Mouse (Mus musculus) embryonic stem cell, embryonic (primary cell): Measurements from ENCODE around the gene Serinc3.
"Not testable (repeated sequence)": the region's sequence is repeated elsewhere in the genome, so short reads cannot be mapped to it uniquely, and the experiment has no call there.

Experiments used
- CTCF ChIA-PET, 4 experiments: fragments of 300-600 bp in 2 of 4; fragments of 350-600 bp in 2 of 4; sonication (Branson Sonifier 250); formaldehyde crosslinking; loops; one replicate each; lab custom pipeline; 2022; ENCODE audit warnings: inconsistent platforms in 2 of 4; lab: Charles Lee
- POLR2A ChIA-PET, 4 experiments: fragments of 300-600 bp in 2 of 4; fragments of 350-600 bp in 2 of 4; sonication (Branson Sonifier 250); formaldehyde crosslinking; loops; one replicate each; lab custom pipeline; 2022; ENCODE audit warnings: antibody characterized with exemption in 4 of 4, inconsistent platforms in 1 of 4; lab: Charles Lee

The Serinc3 gene

GRCm38 (mm10) chr2:163645700-163646460, 949 bp upstream of the Serinc3 start:
- CTCF ChIA-PET, result interaction anchor here in 1 of 4 experiments (1.4 to 3.8 kb wide), 2 partner anchors 13 to 44 kb away, joined by 4 to 15 read pairs; partner anchors contain the start of genes Pkig and Ttpal
- POLR2A ChIA-PET, result interaction anchor here in 3 of 4 experiments (0.5 to 9.3 kb wide), 27 partner anchors 8 to 425 kb away, joined by 3 to 79 read pairs (median 4); partner anchors contain the start of genes Pkig (in 3 of the 3), Fitm2 (in 1 of the 3) and Tomm34 (in 1 of the 3)

- POLR2A ChIA-PET, result interaction anchor here in 3 of 4 experiments (0.8 to 9.3 kb wide), 14 partner anchors 9 to 605 kb away, joined by 3 to 79 read pairs (median 4); partner anchors contain the start of gene Pkig (in 3 of the 3)
- CTCF ChIA-PET, result no interaction called here
Observed at GRCm38 (mm10) chr2:163644047-163644446, 884 bp downstream of the Serinc3 start.

- ChIA-PET POLR2A (interaction anchor here (0.6 to 9.3 kb wide), 15 partner anchors 8 to 604 kb away, joined by 3 to 79 read pairs (median 4); partner anchors contain the start of gene Pkig (in 3 of the 4)), CTCF (interaction anchor here in 1 of 4 experiments (0.5 kb wide), 1 partner anchor 184 kb away, joined by 6 read pairs; no protein-coding TSS in a partner anchor)
Observed at GRCm38 (mm10) chr2:163643576-163643971, 1.4 kb downstream of the Serinc3 start.

- ChIA-PET CTCF (interaction anchor here in 1 of 4 experiments (0.5 kb wide), 1 partner anchor 183 kb away, joined by 6 read pairs; no protein-coding TSS in a partner anchor), POLR2A (interaction anchor here in 3 of 4 experiments (0.6 to 9.3 kb wide), 17 partner anchors 7 to 603 kb away, joined by 3 to 79 read pairs (median 4); partner anchors contain the start of genes Pkig (in 1 of the 3) and Ttpal (in 1 of the 3))
Observed at GRCm38 (mm10) chr2:163642685-163643575, 2.0 kb downstream of the Serinc3 start.

- POLR2A ChIA-PET, result interaction anchor here (0.6 to 9.3 kb wide), 9 partner anchors 11 to 711 kb away, joined by 3 to 106 read pairs (median 4); partner anchors contain the start of gene Pkig (in 1 of the 4)
- CTCF ChIA-PET, result interaction anchor here in 1 of 4 experiments (0.5 to 0.8 kb wide), 2 partner anchors 16 to 40 kb away, joined by 3 read pairs; partner anchors contain the start of gene Pkig
Observed at GRCm38 (mm10) chr2:163641681-163642080, 3.2 kb downstream of the Serinc3 start.

- POLR2A ChIA-PET, result interaction anchor here in 3 of 4 experiments (0.6 to 9.3 kb wide), 18 partner anchors 8 to 221 kb away, joined by 3 to 106 read pairs (median 3); partner anchors contain the start of genes Pkig (in 2 of the 3) and Fitm2 (in 1 of the 3)
- CTCF ChIA-PET, result interaction anchor here in 2 of 4 experiments (0.6 to 0.7 kb wide), 2 partner anchors 73 to 294 kb away, joined by 3 read pairs; no protein-coding TSS in a partner anchor
Observed at GRCm38 (mm10) chr2:163640493-163640892, 4.4 kb downstream of the Serinc3 start.

- CTCF ChIA-PET, result interaction anchor here in 3 of 4 experiments (0.5 to 0.9 kb wide), 3 partner anchors 39 to 210 kb away, joined by 3 to 4 read pairs (median 3); no protein-coding TSS in a partner anchor
Observed at GRCm38 (mm10) chr2:163637655-163638266, 7.2 kb downstream of the Serinc3 start.

GRCm38 (mm10) chr2:163636057-163636456, 8.9 kb downstream of the Serinc3 start:
- ChIA-PET POLR2A (interaction anchor here in 1 of 4 experiments (0.8 to 1.9 kb wide), 5 partner anchors 8 to 152 kb away, joined by 3 to 6 read pairs (median 3); partner anchors contain the start of gene Pkig), CTCF (no interaction called here)

More at GRCm38 (mm10) chr2:163637655-163638266, 7.2 kb downstream of the Serinc3 start:
- POLR2A ChIA-PET, result interaction anchor here in 2 of 4 experiments (0.8 to 9.3 kb wide), 9 partner anchors 9 to 82 kb away, joined by 3 to 106 read pairs (median 5); partner anchors contain the start of gene Pkig (in 2 of the 2)

- CTCF ChIA-PET, result no interaction called here
Observed at GRCm38 (mm10) chr2:163634211-163634610, 10.7 kb downstream of the Serinc3 start.

GRCm38 (mm10) chr2:163631715-163632114, 13.2 kb downstream of the Serinc3 start:
- POLR2A ChIA-PET, result interaction anchor here in 3 of 4 experiments (0.5 to 12.1 kb wide), 17 partner anchors 8 to 263 kb away, joined by 3 to 106 read pairs (median 4); partner anchors contain the start of genes Serinc3 (in 2 of the 3) and Pkig (in 1 of the 3)
- CTCF ChIA-PET, result interaction anchor here in 3 of 4 experiments (0.6 to 1.7 kb wide), 10 partner anchors 10 to 639 kb away, joined by 3 to 9 read pairs (median 4); partner anchors contain the start of genes Pkig (in 1 of the 3) and Ttpal (in 1 of the 3)

More at GRCm38 (mm10) chr2:163634211-163634610, 10.7 kb downstream of the Serinc3 start:
- POLR2A ChIA-PET, result interaction anchor here in 1 of 4 experiments (1.0 to 1.3 kb wide), 3 partner anchors 17 to 44 kb away, joined by 3 to 5 read pairs (median 3); no protein-coding TSS in a partner anchor

GRCm38 (mm10) chr2:163631223-163631622, 13.7 kb downstream of the Serinc3 start:
- POLR2A ChIA-PET, result interaction anchor here (0.5 to 12.1 kb wide), 16 partner anchors 9 to 263 kb away, joined by 3 to 106 read pairs (median 4); partner anchors contain the start of genes Serinc3 (in 2 of the 4) and Pkig (in 1 of the 4)
- CTCF ChIA-PET, result interaction anchor here in 3 of 4 experiments (0.6 to 1.7 kb wide), 8 partner anchors 9 to 96 kb away, joined by 3 to 9 read pairs (median 4); partner anchors contain the start of genes Pkig (in 1 of the 3) and Ttpal (in 1 of the 3)

- CTCF ChIA-PET, result not testable (repeated sequence)
- POLR2A ChIA-PET, result interaction anchor here in 2 of 4 experiments (0.6 to 12.1 kb wide), 7 partner anchors 10 to 433 kb away, joined by 3 to 106 read pairs (median 4); partner anchors contain the start of gene Serinc3 (in 1 of the 2)
Observed at GRCm38 (mm10) chr2:163621401-163621800, 23.5 kb downstream of the Serinc3 start.

GRCm38 (mm10) chr2:163620451-163620850, 24.5 kb downstream of the Serinc3 start:
- ChIA-PET CTCF (interaction anchor here in 1 of 4 experiments (0.6 kb wide), 1 partner anchor 11 kb away, joined by 4 read pairs; no protein-coding TSS in a partner anchor), POLR2A (interaction anchor here in 1 of 4 experiments (1.2 to 12.1 kb wide), 3 partner anchors 13 to 25 kb away, joined by 3 to 106 read pairs (median 4); partner anchors contain the start of gene Serinc3)

- CTCF ChIA-PET, result interaction anchor here in 1 of 4 experiments (1.0 kb wide), 1 partner anchor 220 kb away, joined by 3 read pairs; no protein-coding TSS in a partner anchor
- POLR2A ChIA-PET, result interaction anchor here in 2 of 4 experiments (0.8 to 5.7 kb wide), 6 partner anchors 8 to 83 kb away, joined by 3 to 43 read pairs (median 8); no protein-coding TSS in a partner anchor
Observed at GRCm38 (mm10) chr2:163617874-163618273, 27.1 kb downstream of the Serinc3 start.

GRCm38 (mm10) chr2:163617232-163617863, 27.6 kb downstream of the Serinc3 start:
- CTCF ChIA-PET, result no interaction called here
- POLR2A ChIA-PET, result interaction anchor here in 3 of 4 experiments (0.7 to 5.7 kb wide), 14 partner anchors 7 to 44 kb away, joined by 3 to 43 read pairs (median 4); partner anchors contain the start of gene Ttpal (in 1 of the 3)
